9 mouse cellular contexts compared by ENCODE assay signal in the genomic region with DNA sequence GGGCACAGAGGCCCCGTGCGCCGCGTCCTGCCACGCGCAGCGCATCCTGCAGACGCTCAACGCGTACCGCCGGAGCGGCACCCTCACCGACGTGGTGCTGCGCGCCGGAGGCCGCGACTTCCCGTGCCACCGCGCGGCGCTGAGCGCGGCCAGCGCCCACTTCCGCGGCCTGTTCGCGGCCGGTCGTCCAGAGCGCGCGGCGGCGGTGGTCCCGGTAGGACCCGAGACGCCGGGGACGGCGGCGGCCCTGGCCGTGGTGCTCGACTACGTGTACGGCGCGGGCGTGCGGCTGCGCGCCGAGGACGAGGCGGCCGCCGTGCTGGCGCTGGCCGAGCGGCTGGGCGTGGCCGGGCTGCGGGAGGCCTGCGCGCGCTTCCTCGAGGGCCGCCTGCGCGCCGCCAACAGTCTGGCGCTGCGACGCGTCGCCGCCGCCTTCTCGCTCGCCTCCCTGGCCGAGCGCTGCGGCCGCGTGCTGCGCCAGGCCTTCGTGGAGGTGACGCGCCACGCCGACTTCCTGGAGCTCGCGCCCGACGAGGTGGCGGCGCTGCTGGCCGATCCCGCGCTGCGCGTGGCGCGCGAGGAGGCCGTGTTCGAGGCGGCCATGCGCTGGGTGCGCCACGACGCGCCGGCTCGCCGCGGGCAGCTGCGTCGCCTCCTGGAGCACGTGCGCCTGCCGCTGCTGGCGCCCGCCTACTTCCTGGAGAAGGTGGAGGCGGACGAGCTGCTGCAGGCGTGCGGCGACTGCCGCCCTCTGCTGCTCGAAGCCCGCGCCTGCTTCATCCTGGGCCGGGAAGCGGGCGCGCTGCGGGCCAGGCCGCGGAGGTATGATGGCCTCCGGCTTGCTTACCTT. TPM values are rescaled to one million over a fixed set of nuclear protein-coding genes. Genes with fewer than 3 reads are reported as not detected.
DNase-seq lines count a peak whose midpoint lies in the region; ATAC-seq and TF ChIP-seq lines count a peak whose summit lies in the region.
"Had no signal": no experiment of that assay in that cellular context is flagged by ENCODE, and none has a peak within 500 bp of the region (broad histone marks: within the 10 kb centered on the region; RNA-seq: fewer than 3 reads in every experiment).

No protein-coding gene starts in this region.

- peak overlapping the region; percentile 83 for H3K4me2 ChIP-seq in heart, postnatal 0 days (ENCODE audit: low read depth, low read length)
- peak overlapping the region; percentile 70 for H3K4me2 ChIP-seq in neural tube, embryonic 13.5 days
- peak overlapping the region; percentile 80 for H3K4me2 ChIP-seq in stomach, embryonic 16.5 days (ENCODE audit: low read depth, low read length)

- no peak; the same call in 1 of the 2 replicates for TF ChIP-seq EP300 in heart, postnatal 0 days (IDR thresholded peaks at IDR 0.05; ENCODE audit: low read depth)

- H3K9me3 ChIP-seq in heart, postnatal 0 days (replicated peaks; ENCODE audit: control insufficient read depth, low read length) = no peaks in the 10 kb centered on the region
- H3K9me3 ChIP-seq in neural tube, embryonic 13.5 days = no peaks in the 10 kb centered on the region
- H3K9me3 ChIP-seq in stomach, embryonic 16.5 days (replicated peaks; ENCODE audit: control insufficient read depth, low read length) = no peaks in the 10 kb centered on the region; the same call in 1 of the 2 replicates

- peak overlapping the region; percentile 90 for H3K27ac ChIP-seq in heart, postnatal 0 days (ENCODE audit: low read depth)
- peak overlapping the region; percentile 96 for H3K27ac ChIP-seq in neural tube, embryonic 13.5 days (replicated peaks)
- peak overlapping the region; percentile 90 for H3K27ac ChIP-seq in stomach, embryonic 16.5 days (ENCODE audit: low read length)

- H3K27me3 ChIP-seq in heart, postnatal 0 days (ENCODE audit: control insufficient read depth, insufficient read depth, low read length) = no peaks in the 10 kb centered on the region
- H3K27me3 ChIP-seq in neural tube, embryonic 13.5 days = no peaks in the 10 kb centered on the region
- H3K27me3 ChIP-seq in stomach, embryonic 16.5 days (ENCODE audit: control insufficient read depth, insufficient read depth, low read length) = no peaks in the 10 kb centered on the region
- H3K27me3 ChIP-seq: CH12.LX had no signal

- H3K4me3 ChIP-seq in heart, postnatal 0 days (ENCODE audit: low read depth, low read length) = peak overlapping the region; percentile 55
- peak overlapping the region; percentile 55 for H3K4me3 ChIP-seq in lung, adult 2 months (replicated peaks; ENCODE audit: extremely low read depth, low read depth, low read length)
- peak overlapping the region; percentile 51 for H3K4me3 ChIP-seq in neural tube, embryonic 13.5 days
- peak overlapping the region; percentile 58 for H3K4me3 ChIP-seq in stomach, embryonic 16.5 days (replicated peaks; ENCODE audit: low read length)

- H3K9ac ChIP-seq in heart, postnatal 0 days (replicated peaks; ENCODE audit: low read depth, low read length) = peak overlapping the region; percentile 69
- H3K9ac ChIP-seq in neural tube, embryonic 13.5 days = peak overlapping the region; percentile 82
- H3K9ac ChIP-seq in stomach, embryonic 16.5 days (ENCODE audit: low read length) = peak overlapping the region; percentile 92

- peak; percentile 52 for ATAC-seq in erythroid progenitor cell, adult 5-6 weeks (replicated peaks; ENCODE audit: low FRiP score, poor library complexity, severe bottlenecking)
- ATAC-seq in heart, postnatal 0 days (ENCODE audit: insufficient read depth, low read depth) = peak; percentile 80
- ATAC-seq in neural tube, embryonic 13.5 days (ENCODE audit: low read depth) = peak; percentile 79
- peak; percentile 84 for ATAC-seq in stomach, embryonic 16.5 days (ENCODE audit: insufficient read depth, low FRiP score)

- WGBS in heart, postnatal 0 days = 1% methylated on average over 113 of the region's 145 CpGs
- under 1% methylated on average over 128 of the region's 145 CpGs for WGBS in lung, adult 2 months
- 2% methylated on average over 133 of the region's 145 CpGs for WGBS in neural tube, embryonic 13.5 days
- WGBS in stomach, embryonic 16.5 days = under 1% methylated on average over 138 of the region's 145 CpGs

- 0 out of 2 replicates have a peak, but pooled peaks cover 9% of the 10 kb centered on the region for H3K36me3 ChIP-seq in heart, postnatal 0 days (replicated peaks; ENCODE audit: control insufficient read depth, insufficient read depth, low read length)
- peaks cover 27% of the 10 kb centered on the region for H3K36me3 ChIP-seq in neural tube, embryonic 13.5 days
- peaks cover 1% of the 10 kb centered on the region; the same call in 1 of the 2 replicates for H3K36me3 ChIP-seq in stomach, embryonic 16.5 days (ENCODE audit: control insufficient read depth, insufficient read depth, low read length)

- TF ChIP-seq POLR2A in lung, adult 2 months (IDR thresholded peaks at IDR 0.05; ENCODE audit: borderline replicate concordance, extremely low read depth, low read depth, low read length) = peak; percentile 17; the same call in 1 of the 2 replicates

- peak; percentile 40 for DNase-seq in kidney, adult 11 months
- DNase-seq in kidney, adult 9 months = no peak
- peak; percentile 88 for DNase-seq in heart, postnatal 0 days (ENCODE audit: low spot score)
- peak; percentile 84 to 91 for DNase-seq in kidney, postnatal 4 days
- peak; percentile 50 for DNase-seq in lung, adult 2 months

- TF ChIP-seq CTCF in heart, postnatal 0 days (IDR thresholded peaks at IDR 0.05; ENCODE audit: low read depth) = peak; percentile 51
- TF ChIP-seq CTCF in lung, adult 2 months (IDR thresholded peaks at IDR 0.05; ENCODE audit: insufficient read depth, low read length) = no peak

- H3K4me1 ChIP-seq in heart, postnatal 0 days (ENCODE audit: control insufficient read depth, insufficient read depth) = peaks cover 11% of the 10 kb centered on the region
- H3K4me1 ChIP-seq in lung, adult 2 months (ENCODE audit: control insufficient read depth, insufficient read depth, low read length) = peaks cover 11% of the 10 kb centered on the region
- H3K4me1 ChIP-seq in neural tube, embryonic 13.5 days (replicated peaks) = peaks cover 60% of the 10 kb centered on the region
- H3K4me1 ChIP-seq in stomach, embryonic 16.5 days (ENCODE audit: control insufficient read depth, insufficient read depth, low read length) = peaks cover 18% of the 10 kb centered on the region

RNA-seq across cellular contexts. Expression of a gene that starts 2.7 kb away (rescaled TPM):
- total RNA-seq in erythroid progenitor cell, adult 5-6 weeks (2015; ENCODE audit: low replicate concordance) = not detected in 2 replicates
- total RNA-seq in erythroid progenitor cell, adult 5-6 weeks (2017; ENCODE audit: low replicate concordance) = not detected in 2 replicates
- total RNA-seq in heart, postnatal 0 days (2014; rRNA removed; ENCODE audit: low replicate concordance) = 0.73 and 1.6 TPM in 2 replicates
- 0.59 and 0.75 TPM in 2 replicates for polyA plus RNA-seq in heart, postnatal 0 days (2015; fragmentation: Nextera tagmentation; extraction: Ambion mirVana)
- polyA plus RNA-seq in lung, adult 2 months (2012; rRNA removed) = 0.80 and 0.89 TPM in 2 replicates
- 13.4 and 16.9 TPM in 2 replicates for polyA plus RNA-seq in neural tube, embryonic 13.5 days (2015; fragmentation: Nextera tagmentation; extraction: Ambion mirVana)
- polyA plus RNA-seq in stomach, embryonic 16.5 days (2015; fragmentation: Nextera tagmentation; extraction: Ambion mirVana) = 0.14 and 0.34 TPM in 2 replicates
- total RNA-seq: CH12.LX had no signal

RNA-seq across cellular contexts. Expression of a gene that starts 15.0 kb away (rescaled TPM):
- total RNA-seq in erythroid progenitor cell, adult 5-6 weeks (2015; ENCODE audit: low replicate concordance) = 386 and 406 TPM in 2 replicates
- 293 and 564 TPM in 2 replicates for total RNA-seq in erythroid progenitor cell, adult 5-6 weeks (2017; ENCODE audit: low replicate concordance)
- 804 and 987 TPM in 2 replicates for total RNA-seq in heart, postnatal 0 days (2014; rRNA removed; ENCODE audit: low replicate concordance)
- polyA plus RNA-seq in heart, postnatal 0 days (2015; fragmentation: Nextera tagmentation; extraction: Ambion mirVana) = 439 and 463 TPM in 2 replicates
- polyA plus RNA-seq in lung, adult 2 months (2012; rRNA removed) = 206 and 308 TPM in 2 replicates
- 514 and 540 TPM in 2 replicates for polyA plus RNA-seq in neural tube, embryonic 13.5 days (2015; fragmentation: Nextera tagmentation; extraction: Ambion mirVana)
- 699 and 743 TPM in 2 replicates for polyA plus RNA-seq in stomach, embryonic 16.5 days (2015; fragmentation: Nextera tagmentation; extraction: Ambion mirVana)
